Mouse (Mus musculus) megakaryocyte-erythroid progenitor cell, adult 5-6 weeks (primary cell): ENCODE measurements around the gene Gm49673. TPM values are rescaled to one million over a fixed set of nuclear protein-coding genes. Genes with fewer than 3 reads are reported as not detected.
"Not testable (repeated sequence)": the region's sequence is repeated elsewhere in the genome, so short reads cannot be mapped to it uniquely, and the experiment has no call there.

Source experiments
- ATAC-seq: replicated peaks from 2 replicates; pipeline ENCODE4 v1.8.0; 2016; ENCODE audit warnings: mild to moderate bottlenecking, inconsistent platforms; ENCODE audit not compliant: severe bottlenecking, poor library complexity, low FRiP score, low TSS enrichment
- total RNA-seq, 2 experiments: library from RNA; stranded (forward) in 1 of 2; stranded (reverse) in 1 of 2; fragments of 200-1000, 215-1000 nt in 1 of 2; fragments of >200 nt in 1 of 2; fragmentation: Nextera tagmentation in 1 of 2; gene quantifications; 2 replicates each; pipeline ENCODE4 v1.2.3; 2014 to 2017

The Gm49673 gene
- total RNA-seq, 2 experiments from 2014 or later: not detected

DNA sequence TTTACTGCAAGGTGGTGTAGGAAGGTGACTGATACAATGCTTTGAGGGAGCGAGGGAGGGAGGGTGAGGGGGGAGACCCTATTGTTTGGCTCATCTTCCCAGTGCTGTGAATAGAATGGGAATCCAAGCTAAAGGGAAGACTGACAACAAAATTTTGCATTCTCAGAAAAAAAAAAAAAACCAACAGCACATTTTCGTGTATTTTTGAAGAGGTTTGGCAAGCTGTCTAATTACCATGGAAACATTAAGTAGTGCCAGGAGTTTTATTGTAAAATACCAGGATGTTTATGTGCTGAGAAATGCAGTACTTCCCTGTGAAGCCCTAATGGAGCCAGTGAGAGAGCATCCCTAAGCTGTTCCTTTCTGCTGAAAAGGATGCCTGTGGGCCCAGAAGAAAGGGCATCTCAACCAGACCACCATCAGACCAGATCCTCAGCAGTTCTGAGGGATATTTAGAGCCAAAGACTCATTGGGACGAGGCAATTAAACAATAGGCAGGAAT is 90.9 kb downstream of the Gm49673 start:
- ATAC-seq: not testable (repeated sequence)

DNA sequence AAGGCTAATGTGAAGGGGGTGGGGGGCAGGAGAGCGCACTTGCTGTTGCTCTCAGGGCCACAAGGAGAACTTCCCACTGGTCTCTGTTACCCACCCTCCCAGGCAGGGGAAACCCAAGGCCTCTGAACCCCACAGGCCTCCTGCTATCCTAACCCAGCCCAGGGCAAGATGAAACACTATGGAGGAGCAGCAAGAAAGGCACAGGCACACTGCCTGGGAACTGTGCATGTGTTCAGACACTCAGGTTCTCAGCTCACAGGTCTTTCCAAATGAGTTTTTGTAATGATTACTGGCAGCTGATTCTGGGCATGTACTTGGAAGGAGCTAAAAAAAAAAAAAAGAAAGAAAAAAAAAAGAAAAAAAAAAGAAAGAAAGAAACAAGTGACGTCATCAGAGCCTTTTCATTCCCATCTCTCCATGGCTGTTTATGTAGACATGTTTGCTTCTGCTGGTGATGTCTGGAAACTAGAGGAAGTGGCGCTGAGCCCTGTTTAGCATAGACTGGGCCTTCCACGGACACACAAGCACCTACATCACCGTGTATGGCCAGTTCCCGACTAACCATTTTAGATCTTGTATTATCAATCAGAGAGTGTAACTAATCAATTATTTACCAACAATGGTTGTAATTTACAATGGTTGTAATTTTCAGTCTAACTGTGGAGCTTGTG is 91.5 kb downstream of the Gm49673 start:
- not testable (repeated sequence) for ATAC-seq

DNA sequence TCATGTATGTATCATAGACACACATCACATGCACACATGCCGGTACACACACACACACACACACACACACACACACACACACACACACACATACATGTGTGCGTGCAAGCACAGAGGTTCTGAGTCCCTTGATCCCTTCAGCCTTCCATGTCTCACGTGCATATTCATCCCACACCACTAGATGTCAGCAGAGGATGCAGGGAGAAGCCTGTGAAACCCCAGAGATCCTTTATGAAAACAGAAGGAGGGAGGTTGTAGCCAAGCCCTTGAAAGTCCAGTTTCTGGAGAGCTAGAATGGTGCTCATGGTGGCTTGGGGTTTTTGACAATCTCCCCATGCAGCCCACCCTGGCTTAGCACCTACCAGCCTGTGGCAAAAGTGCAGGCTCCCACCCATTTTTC is 96.3 kb downstream of the Gm49673 start:
- ATAC-seq: peak; percentile 74

DNA sequence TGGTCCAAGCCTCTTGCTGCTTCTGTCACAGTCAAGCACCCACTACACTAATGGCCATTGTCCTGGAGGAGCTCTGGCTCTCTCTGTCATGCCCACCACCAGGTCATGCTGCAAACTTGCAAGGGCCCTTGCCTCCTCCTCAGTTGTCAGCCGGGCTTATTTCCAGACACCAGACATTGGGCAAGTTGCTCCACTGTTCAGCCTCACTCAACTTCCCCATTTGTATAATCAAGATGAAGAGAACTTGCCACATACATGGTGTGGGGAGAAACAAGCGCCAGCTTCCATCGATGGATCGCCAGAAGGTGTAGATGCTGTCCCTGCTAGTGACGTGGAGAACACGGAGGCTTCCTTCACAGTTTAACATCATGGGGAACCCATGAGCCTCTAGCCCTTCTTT is 97.4 kb downstream of the Gm49673 start:
- ATAC-seq: 0 out of 2 replicates have a peak, but pooled peaks have one; percentile 15

DNA sequence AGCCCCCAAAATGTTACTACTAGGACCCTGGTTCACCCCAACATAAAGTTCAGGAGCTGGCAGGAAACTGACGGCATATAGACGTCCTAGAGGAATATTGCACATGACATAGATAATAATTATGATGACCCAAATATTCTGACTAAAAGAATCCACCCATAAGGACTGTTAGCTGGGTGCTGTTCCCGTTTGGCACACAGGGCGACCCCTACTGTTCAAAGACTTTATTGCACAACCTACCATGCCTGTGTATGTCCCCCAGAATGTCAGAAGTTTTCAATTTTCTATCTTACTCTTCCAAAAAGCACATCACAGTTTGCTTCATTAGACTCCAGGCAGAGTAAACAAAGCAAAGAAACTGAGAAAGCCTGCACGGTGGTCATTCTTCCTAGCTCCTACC is 101.4 kb downstream of the Gm49673 start:
- peak; percentile 61; the same call in 1 of the 2 replicates for ATAC-seq

DNA sequence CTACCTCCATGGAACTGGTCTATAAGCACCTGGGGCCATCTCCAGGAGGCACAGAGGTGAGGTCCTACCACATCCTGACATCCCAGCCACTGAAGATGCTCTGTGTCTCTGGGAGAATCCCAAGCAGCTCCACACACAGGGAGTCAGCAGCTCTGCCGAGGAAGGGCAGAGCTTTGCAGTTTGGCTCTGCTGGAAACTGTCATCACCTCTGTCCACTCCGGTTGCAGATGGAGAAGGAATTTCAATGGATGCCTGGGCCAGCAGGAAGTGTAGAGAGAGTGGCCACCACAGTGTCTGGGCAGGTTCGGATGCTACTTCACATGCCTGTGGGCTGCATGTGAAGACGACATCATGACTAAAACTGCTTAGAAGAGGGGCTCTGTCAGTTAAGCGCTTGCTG is 106.4 kb downstream of the Gm49673 start:
- ATAC-seq: not testable (repeated sequence)

DNA sequence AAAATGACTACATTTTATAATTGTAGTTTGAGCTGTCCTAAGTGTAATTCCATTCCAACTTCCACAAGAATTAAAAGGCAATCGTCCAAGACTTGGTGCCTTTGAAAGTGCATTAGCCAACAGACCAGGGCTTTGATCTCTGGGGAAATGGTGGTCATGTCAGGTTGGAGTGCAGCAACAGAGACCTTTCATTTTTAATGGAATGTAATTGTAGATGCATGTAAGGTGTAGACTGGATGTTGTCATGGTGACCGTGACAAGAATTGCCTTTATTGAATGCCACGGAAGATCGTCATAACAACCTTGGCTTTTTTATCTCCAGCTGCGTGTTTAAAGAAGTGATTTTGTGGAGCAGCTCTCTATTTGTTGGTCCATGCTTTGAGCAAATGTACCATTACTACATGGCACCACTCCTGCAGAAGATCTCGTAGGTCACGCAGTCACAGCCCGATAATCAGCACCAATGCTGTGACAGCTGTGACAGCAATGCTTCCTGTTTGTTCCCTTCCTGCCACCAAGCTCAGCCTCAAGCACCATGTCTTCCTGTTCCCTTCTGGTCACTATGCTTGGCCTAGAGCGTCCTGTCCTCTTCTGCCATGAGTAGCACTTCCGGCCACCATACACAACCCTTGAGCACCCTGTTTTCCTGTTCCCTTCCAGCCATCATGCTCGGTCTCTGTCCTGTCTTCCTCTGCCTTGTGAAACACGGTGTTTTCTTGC is 107.5 kb downstream of the Gm49673 start:
- ATAC-seq: not testable (repeated sequence)

DNA sequence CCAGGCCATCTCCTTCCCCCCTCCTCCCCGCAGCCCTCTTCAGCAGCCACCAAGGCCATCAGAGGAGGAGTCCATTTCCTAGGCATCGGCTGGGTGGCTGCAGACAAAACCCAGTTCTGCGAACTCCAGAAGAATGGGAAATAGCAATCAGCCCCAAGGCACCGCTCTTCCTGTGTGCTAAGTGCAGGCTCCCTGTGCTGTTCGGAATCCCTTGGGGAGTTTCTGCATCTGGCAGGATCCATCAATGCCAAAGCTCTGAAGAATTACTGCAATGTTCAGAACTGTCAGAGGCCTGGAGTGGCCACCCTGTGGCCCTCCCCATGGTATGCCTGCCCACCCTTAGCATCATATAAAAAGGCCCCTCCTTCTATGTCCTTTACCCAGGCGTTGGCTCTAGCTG is 110.6 kb downstream of the Gm49673 start:
- not testable (repeated sequence) for ATAC-seq

Other genes with a start within 250 kb of the Gm49673 start
- gene Tagap, start 221.8 kb downstream of the Gm49673 start, total RNA-seq (2014; fragmentation: Nextera tagmentation): 6.7 TPM in 1 of 2 replicates, not detected in the other
- gene Tagap, start 221.8 kb downstream of the Gm49673 start, total RNA-seq (2017): 1.8 and 4.0 TPM in 2 replicates
- gene Rsph3a, start 202.2 kb downstream of the Gm49673 start, total RNA-seq (2014; fragmentation: Nextera tagmentation): 43.0 and 50.2 TPM in 2 replicates
- 59.1 and 67.3 TPM in 2 replicates for gene Rsph3a, start 202.2 kb downstream of the Gm49673 start, total RNA-seq (2017)
- gene Rnaset2a, start 309 bp upstream of the Gm49673 start, total RNA-seq (2014; fragmentation: Nextera tagmentation): 16.8 and 21.3 TPM in 2 replicates
- gene Rnaset2a, start 309 bp upstream of the Gm49673 start, total RNA-seq (2017): 21.0 and 29.7 TPM in 2 replicates
- gene Fgfr1op, start 17.7 kb upstream of the Gm49673 start, total RNA-seq (2014; fragmentation: Nextera tagmentation): 26.9 and 46.6 TPM in 2 replicates
- 48.1 and 67.9 TPM in 2 replicates for gene Fgfr1op, start 17.7 kb upstream of the Gm49673 start, total RNA-seq (2017)
- gene Ccr6, start 88.3 kb upstream of the Gm49673 start, total RNA-seq (2014; fragmentation: Nextera tagmentation): not detected in 2 replicates
- not detected in 2 replicates for gene Ccr6, start 88.3 kb upstream of the Gm49673 start, total RNA-seq (2017)
- gene Mpc1, start 135.1 kb upstream of the Gm49673 start, total RNA-seq (2014; fragmentation: Nextera tagmentation): 123 and 153 TPM in 2 replicates
- 119 and 137 TPM in 2 replicates for gene Mpc1, start 135.1 kb upstream of the Gm49673 start, total RNA-seq (2017)
- 63.1 and 137 TPM in 2 replicates for gene Sft2d1, start 163.3 kb upstream of the Gm49673 start, total RNA-seq (2014; fragmentation: Nextera tagmentation)
- 24.3 and 29.9 TPM in 2 replicates for gene Sft2d1, start 163.3 kb upstream of the Gm49673 start, total RNA-seq (2017)
- 0.15 TPM in 1 of 2 replicates, not detected in the other for gene Prr18, start 189.7 kb upstream of the Gm49673 start, total RNA-seq (2014; fragmentation: Nextera tagmentation)
- gene Prr18, start 189.7 kb upstream of the Gm49673 start, total RNA-seq (2017): not detected in 2 replicates
- gene T2, start 208.2 kb upstream of the Gm49673 start, total RNA-seq (2014; fragmentation: Nextera tagmentation): not detected in 2 replicates
- gene T2, start 208.2 kb upstream of the Gm49673 start, total RNA-seq (2017): 0.27 TPM in 1 of 2 replicates, not detected in the other